Mouse (Mus musculus) neural tube, embryonic 14.5 days (tissue): ENCODE data around the gene Fbxl17. TPM values are rescaled to one million over a fixed set of nuclear protein-coding genes. Genes with fewer than 3 reads are reported as not detected.

Experiments
- ATAC-seq: fragments of 200-750 bp; cut with Nextera tagmentation; 2 replicates; pipeline ENCODE4 v1.8.0; 2017; ENCODE audit warnings: low read depth, mild to moderate bottlenecking, moderate TSS enrichment, moderate library complexity
- H3K27ac ChIP-seq: fragments of 300-500 bp; sonication (generic); 2 replicates; pipeline ENCODE4 v1.5.1; 2014; ENCODE audit warnings: low read depth, mild to moderate bottlenecking, control low read depth, low read length, moderate library complexity, mixed read lengths
- H3K27me3 ChIP-seq: fragments of 300-500 bp; sonication (generic); 2 replicates; pipeline ENCODE4 v1.6.1; 2014; ENCODE audit warnings: low read length; ENCODE audit not compliant: control insufficient read depth, insufficient read depth
- H3K36me3 ChIP-seq: fragments of 300-500 bp; sonication (generic); 2 replicates; pipeline ENCODE4 v1.6.1; 2014; ENCODE audit warnings: low read length, mixed read lengths; ENCODE audit not compliant: control insufficient read depth, insufficient read depth
- H3K4me1 ChIP-seq: fragments of 300-500 bp; sonication (generic); 2 replicates; pipeline ENCODE4 v1.6.1; 2014; ENCODE audit warnings: low read length; ENCODE audit not compliant: control insufficient read depth, insufficient read depth
- H3K4me2 ChIP-seq: fragments of 300-500 bp; sonication (generic); 2 replicates; pipeline ENCODE4 v1.6.1; 2014; ENCODE audit warnings: mild to moderate bottlenecking, low read depth, low read length, control low read depth
- H3K4me3 ChIP-seq: fragments of 300-500 bp; sonication (generic); 2 replicates; pipeline ENCODE4 v1.5.1; 2014; ENCODE audit warnings: low read depth, low read length, control low read depth, mixed read lengths
- H3K9ac ChIP-seq: fragments of 300-500 bp; sonication (generic); replicated peaks from 2 replicates; pipeline ENCODE4 v1.6.1; 2014; ENCODE audit warnings: low read depth, mild to moderate bottlenecking, control low read depth, low read length, mixed read lengths
- H3K9me3 ChIP-seq: fragments of 300-500 bp; sonication (generic); 2 replicates; pipeline ENCODE4 v1.6.1; 2016; ENCODE audit warnings: low read length; ENCODE audit not compliant: control insufficient read depth
- WGBS: fragments of 180-500 bp; shearing (Covaris S2); extraction: QIAGEN DNeasy Blood & Tissue Kit; methylation state at CpG from one replicate; pipeline ENCODE4 v1.1.7; 2014; 5-methylcytosine and 5-hydroxymethylcytosine counted together
- microRNA-seq: library from miRNA; unstranded; fragments of <30 nt; microRNA quantifications from one replicate; pipeline ENCODE4, GENCODE M21; 2016
- polyA plus RNA-seq: library from polyadenylated mRNA; unstranded; fragments of >200 nt; fragmentation: Nextera tagmentation; extraction: Ambion mirVana; gene quantifications from 2 replicates; pipeline ENCODE4 v1.2.1, GENCODE M21; 2014

Fbxl17 gene
- polyA plus RNA-seq, 1 experiment from 2014 or later: 17.4 TPM

DNA sequence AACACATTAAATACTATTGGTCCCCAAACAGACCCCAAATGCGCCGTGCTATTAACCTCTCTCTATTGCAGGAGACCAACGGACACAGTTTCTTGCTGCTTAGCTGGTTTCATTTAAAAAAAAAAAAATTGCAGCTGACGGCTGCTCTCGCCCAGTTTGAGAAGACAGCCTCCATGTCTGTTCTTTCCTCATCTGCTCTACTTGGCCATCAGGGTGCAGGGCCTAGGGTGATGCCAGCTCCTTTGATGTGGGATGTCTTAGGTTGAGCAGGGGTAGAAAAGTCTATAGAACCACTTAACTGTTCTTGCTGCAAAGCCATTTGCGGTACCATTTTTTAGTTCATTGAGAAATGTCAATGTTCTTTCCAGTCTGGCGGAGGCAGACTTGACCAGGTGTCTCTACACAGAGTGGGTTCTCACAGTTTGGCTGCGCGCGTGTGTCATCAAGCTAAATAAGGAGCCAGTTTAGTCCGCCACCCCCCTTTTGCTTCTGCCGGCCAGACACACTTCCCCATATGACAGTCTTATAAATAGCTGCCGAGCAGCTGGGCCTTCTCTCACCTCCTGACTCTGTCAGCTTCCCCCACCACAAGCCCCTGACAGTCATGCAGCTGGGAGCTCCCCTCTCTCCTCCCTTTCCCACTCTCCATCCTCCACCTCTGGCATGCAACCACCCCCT is 487.8 kb downstream of the Fbxl17 start:
- no peak overlapping the region for H3K4me3 ChIP-seq
- H3K27me3 ChIP-seq: no peaks in the 10 kb centered on the region
- H3K9me3 ChIP-seq: no peaks in the 10 kb centered on the region
- H3K27ac ChIP-seq: no peak overlapping the region
- H3K9ac ChIP-seq: no peak overlapping the region
- ATAC-seq: no peak
- 70% methylated on average over 13 of the region's 13 CpGs for WGBS
- H3K36me3 ChIP-seq: no peaks in the 10 kb centered on the region
- no peak overlapping the region for H3K4me2 ChIP-seq
- H3K4me1 ChIP-seq: peaks cover 19% of the 10 kb centered on the region

DNA sequence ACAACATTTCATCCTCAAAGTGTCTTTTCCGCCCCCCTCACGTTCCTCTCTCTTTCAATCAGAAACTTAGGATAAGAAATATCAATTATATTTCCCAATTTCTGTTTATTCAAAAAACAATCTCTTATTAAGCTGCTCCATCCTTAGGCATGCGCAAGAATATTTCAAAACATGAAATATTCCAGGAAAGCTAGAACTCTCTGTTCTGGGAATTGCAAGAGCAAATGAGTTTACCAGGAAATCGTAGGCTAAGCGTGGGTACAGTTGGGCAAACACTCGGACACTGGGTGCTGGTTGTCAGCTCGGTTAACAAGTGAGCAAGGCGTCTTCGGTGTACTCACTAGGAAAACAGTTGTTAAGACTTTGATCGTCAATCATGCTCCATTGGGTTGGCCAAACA is 489.0 kb downstream of the Fbxl17 start:
- no peak overlapping the region for H3K4me2 ChIP-seq
- H3K36me3 ChIP-seq: no peaks in the 10 kb centered on the region
- WGBS: 94% methylated on average over 10 of the region's 10 CpGs
- H3K27me3 ChIP-seq: no peaks in the 10 kb centered on the region
- no peak for ATAC-seq
- H3K27ac ChIP-seq: no peak overlapping the region
- no peaks in the 10 kb centered on the region for H3K9me3 ChIP-seq
- H3K9ac ChIP-seq: no peak overlapping the region
- H3K4me3 ChIP-seq: no peak overlapping the region
- peaks cover 19% of the 10 kb centered on the region for H3K4me1 ChIP-seq

DNA sequence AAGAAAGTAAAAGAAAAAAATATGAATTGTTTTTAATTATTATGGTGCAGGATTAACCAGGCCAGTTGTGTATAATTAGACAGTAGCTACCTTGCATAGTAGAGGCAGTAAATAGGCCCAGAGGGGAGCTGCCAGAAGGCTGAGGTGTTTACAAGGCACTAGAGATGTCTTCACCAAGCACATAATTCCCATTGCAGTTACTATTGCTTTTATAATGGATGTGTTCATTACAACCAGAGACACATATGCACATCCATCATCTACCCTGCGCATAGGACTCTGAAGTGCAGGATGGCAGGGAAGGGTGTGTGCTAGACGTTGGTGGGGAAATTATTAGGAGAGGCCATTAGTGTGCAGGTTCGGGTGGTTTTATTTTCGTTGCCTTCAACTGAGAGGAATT is 491.0 kb downstream of the Fbxl17 start:
- Histone ChIP-seq H3K4me1 (peaks cover 19% of the 10 kb centered on the region), H3K27me3 (no peaks in the 10 kb centered on the region), H3K9ac (no peak overlapping the region), H3K9me3 (no peaks in the 10 kb centered on the region), H3K27ac (no peak overlapping the region), H3K4me2 (no peak overlapping the region), H3K4me3 (no peak overlapping the region), H3K36me3 (no peaks in the 10 kb centered on the region)
- peak; percentile 83 for ATAC-seq
- 33% methylated on average over 4 of the region's 4 CpGs for WGBS

DNA sequence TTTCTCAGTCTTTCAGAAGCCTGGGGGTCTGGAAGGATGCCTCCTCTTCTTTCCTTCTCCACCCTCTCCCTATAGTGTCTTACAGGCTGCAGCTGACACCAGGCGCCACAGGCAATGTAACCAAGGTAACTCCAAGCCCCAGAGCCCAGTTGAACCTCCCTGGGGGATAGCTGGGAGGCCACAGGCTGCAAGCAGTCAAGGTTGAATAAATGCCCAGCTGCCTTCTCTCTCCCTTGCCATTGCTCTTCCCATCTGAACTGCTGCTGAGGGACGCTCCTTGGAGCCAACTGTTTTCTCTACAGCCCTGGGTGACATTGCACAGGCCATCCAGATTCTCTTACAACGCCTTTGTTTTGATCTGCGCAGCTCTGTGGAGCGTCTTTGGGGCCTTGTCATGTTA is 491.5 kb downstream of the Fbxl17 start:
- H3K27me3 ChIP-seq: no peaks in the 10 kb centered on the region
- H3K27ac ChIP-seq: peak overlapping the region; percentile 77; the same call in 1 of the 2 replicates
- no peaks in the 10 kb centered on the region for H3K36me3 ChIP-seq
- H3K4me3 ChIP-seq: no peak overlapping the region
- H3K9ac ChIP-seq: no peak overlapping the region
- H3K4me1 ChIP-seq: peaks cover 19% of the 10 kb centered on the region
- WGBS: 25% methylated on average over 5 of the region's 5 CpGs
- H3K9me3 ChIP-seq: no peaks in the 10 kb centered on the region
- no peak overlapping the region for H3K4me2 ChIP-seq
- peak; percentile 83 for ATAC-seq

DNA sequence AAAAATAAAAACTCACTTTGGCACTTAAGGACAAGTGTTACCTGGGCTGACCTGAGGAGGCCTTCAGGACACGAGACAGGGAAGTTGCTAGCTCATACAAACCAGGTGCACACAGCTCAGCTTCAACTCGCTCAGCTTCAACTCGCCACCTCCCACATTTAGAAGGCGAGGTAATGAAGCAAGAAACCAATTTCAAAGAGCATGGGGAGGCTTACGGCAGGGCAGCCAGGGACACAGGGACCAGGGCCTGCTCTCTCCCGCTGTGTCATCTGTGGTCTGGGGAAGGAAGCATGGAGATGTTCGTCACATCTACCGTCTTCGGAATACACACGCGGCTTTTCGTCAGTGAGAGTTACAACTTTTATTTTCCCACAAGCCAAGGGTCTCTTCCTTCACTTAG is 491.9 kb downstream of the Fbxl17 start:
- ATAC-seq: peak; percentile 16; the same call in 1 of the 2 replicates
- Histone ChIP-seq H3K27me3 (no peaks in the 10 kb centered on the region), H3K9ac (no peak overlapping the region), H3K27ac (peak overlapping the region; percentile 77; the same call in 1 of the 2 replicates), H3K4me1 (peaks cover 19% of the 10 kb centered on the region), H3K36me3 (no peaks in the 10 kb centered on the region), H3K4me3 (no peak overlapping the region), H3K4me2 (no peak overlapping the region), H3K9me3 (no peaks in the 10 kb centered on the region)
- 51% methylated on average over 12 of the region's 12 CpGs for WGBS

Small RNA genes within 50 kb of the gene (microRNA-seq; reads per million reads assigned to microRNA genes)
- gene Gm24813: not detected
